Mouse (Mus musculus): ENCODE results near the gene Ubc.

Ubc gene

DNA sequence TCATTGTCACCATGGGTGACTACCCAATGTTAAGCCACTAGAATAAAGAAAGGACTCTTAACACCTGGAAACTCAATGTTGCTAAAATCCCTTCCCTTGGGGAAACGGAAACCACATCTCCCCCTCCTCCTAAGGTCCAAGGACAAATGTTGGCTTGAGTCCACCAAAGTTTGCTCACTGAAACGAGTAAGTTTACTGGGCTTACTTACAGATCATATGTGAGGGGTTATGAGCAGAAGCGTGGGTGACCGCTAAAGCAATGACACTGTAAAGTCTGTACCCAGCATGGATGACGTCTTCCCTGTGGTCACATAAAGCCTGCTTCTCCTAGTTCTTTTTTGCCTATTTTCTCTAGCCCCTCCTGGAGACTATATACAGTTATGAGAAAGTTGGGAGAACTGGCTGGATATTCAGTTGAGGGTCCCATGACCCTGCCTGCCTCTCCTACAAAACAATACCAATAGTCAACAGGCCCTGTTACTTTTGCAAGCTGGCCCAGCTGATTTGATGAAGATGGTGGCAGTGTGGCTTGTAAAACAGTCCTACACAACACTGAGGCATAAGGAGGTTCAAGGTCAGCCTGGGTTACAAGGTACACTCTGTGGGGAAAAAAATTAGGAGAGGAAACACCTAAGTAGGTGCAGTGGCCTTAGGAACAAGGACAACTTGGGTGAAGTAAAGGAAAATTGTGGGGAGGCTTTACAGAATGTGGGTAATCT is 7.9 kb downstream of the Ubc start:
- DNase-seq = no peak

- no peak for DNase-seq
Measured at GRCm38 (mm10) chr5:125378919-125379318, 11.1 kb downstream of the Ubc start.

- peak; percentile 70 for DNase-seq
Measured at GRCm38 (mm10) chr5:125377214-125377613, 12.8 kb downstream of the Ubc start.

GRCm38 (mm10) chr5:125375871-125376270 is 14.1 kb downstream of the Ubc start:
- DNase-seq = no peak

- no peak for DNase-seq
Measured at GRCm38 (mm10) chr5:125372027-125372426, 18.0 kb downstream of the Ubc start.

GRCm38 (mm10) chr5:125370950-125371693 is 18.9 kb downstream of the Ubc start:
- DNase-seq = no peak

DNA sequence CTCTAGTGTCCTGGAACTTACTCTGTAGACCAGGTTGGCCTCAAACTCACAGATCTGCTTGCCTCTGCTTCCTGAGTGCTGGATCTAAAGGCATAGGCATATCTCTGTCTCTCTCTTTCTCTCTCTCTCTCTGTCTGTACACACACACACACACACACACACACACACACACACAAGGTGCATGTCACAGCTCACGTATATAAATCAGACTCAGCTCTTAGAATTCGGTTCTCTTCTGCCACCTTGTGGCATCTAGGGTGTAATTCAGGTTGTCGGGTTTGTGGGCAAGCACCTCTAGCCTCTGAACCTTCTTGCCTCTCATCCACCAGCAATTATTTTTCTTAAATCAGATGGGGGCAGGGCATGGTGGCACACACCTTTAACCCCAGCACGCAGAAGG is 21.4 kb downstream of the Ubc start:
- DNase-seq = peak; percentile 72

GRCm38 (mm10) chr5:125368156-125368555 is 21.8 kb downstream of the Ubc start:
- DNase-seq = no peak

- no peak for DNase-seq
Measured at GRCm38 (mm10) chr5:125364851-125365429, 25.1 kb downstream of the Ubc start.

GRCm38 (mm10) chr5:125363894-125364293 is 26.1 kb downstream of the Ubc start:
- no peak for DNase-seq

DNA sequence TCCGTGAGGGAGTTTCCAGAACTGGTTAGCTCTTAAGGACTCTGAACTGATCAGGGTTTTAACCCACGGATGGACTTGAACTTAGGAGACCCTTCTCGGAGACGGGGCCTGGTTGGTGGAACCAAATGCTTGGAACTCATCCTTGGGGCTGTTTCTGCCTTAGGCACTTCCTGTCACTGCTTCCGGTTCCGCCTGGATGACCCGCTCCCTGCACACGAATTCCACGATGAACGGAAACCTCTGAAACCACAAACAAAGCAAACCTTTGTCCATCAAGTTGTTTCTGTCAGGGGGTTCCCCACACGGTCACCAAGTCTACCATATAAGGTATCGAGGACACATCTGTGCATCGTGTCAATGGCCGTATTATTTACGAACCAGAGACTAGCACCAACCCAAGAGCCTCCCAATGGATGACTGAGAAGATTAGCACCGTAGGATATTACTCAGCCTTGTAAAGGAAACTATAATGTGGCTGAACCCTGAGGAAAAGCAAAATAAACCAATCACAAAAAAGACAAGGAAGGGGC is 29.0 kb downstream of the Ubc start:
- DNase-seq = no peak

DNA sequence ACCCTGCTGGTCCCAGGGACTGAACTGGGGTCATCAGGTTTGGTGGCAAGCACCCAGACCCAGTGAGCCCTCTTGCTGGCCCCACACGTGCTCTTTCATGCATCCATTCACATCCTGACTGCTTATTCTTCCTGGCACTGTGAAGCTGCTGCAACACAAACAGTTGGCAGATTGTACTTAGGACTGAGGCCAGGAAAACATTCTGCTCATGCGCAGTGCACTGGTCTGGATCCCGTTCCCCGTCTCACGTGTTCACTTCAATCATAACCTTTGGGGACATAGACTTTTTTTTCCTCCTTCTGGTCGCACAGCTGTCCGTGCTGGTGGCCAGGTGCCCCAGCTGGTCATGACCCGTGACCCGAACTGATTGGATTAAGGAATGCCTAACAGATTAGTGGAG is 29.4 kb downstream of the Ubc start:
- DNase-seq = no peak

- no peak for DNase-seq
Measured at GRCm38 (mm10) chr5:125358270-125358608, 31.8 kb downstream of the Ubc start.

DNA sequence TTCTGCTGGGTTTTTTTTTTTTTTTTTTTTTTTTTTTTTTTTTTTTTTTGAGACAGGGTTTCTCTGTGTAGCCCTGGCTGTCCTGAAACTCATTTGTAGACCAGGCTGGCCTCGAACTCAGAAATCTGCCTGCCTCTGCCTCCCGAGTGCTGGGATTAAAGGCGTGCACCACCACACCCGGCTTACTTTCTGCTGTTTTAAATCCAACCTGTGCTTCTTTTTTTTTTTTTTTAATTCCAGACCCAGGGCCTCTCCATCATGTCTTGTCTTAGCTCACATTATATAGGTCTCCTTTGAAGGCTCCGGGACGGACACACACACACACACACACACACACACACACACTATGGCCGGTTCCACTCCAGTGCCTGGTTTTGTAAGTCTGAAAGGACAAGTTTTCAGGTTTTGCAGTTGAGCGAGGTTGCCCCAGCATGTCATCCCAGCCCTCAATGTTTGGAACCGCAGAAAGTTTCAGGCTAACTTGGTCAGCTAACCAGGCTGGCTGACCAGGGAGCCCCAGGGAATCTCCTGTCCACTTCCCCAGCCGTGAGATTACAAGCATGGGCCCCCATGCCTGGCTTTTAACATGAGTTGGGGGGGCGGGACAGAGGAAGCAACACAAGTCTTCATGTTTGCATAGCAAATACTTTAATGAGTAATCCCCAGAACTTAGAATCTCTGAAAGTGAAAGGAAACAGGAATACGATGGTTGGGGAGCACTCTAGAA is 32.3 kb downstream of the Ubc start:
- no peak for DNase-seq

GRCm38 (mm10) chr5:125355650-125356049 is 34.4 kb downstream of the Ubc start:
- DNase-seq = no peak

- no peak for DNase-seq
Measured at GRCm38 (mm10) chr5:125354885-125355492, 35.0 kb downstream of the Ubc start.

DNA sequence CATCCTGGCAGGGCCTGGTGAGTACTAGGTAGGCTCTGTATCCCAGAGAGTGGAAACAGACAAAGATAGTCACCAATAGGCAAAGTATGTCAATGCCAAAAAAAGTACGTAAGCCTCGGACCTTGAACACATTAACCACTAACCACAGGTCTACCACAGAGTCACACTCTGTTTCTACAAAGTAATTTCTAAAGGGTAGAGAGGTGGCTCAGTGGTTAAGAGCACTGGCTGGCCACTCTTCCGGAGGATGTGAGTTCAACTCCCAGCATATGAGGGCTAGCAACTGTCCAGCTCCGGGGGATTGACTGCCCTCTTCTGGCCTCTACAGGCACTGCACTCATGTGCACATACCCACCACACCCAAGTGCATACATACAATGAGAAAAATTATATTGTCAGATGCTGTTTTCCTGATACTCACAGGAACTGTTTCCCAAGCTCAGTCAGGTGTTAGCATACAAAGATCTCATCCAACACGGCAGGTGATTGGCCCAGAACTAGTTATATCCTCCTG is 37.2 kb downstream of the Ubc start:
- no peak for DNase-seq

GRCm38 (mm10) chr5:125351939-125352338 is 38.1 kb downstream of the Ubc start:
- DNase-seq = no peak

GRCm38 (mm10) chr5:125351057-125351456 is 38.9 kb downstream of the Ubc start:
- no peak for DNase-seq

GRCm38 (mm10) chr5:125349391-125349790 is 40.6 kb downstream of the Ubc start:
- DNase-seq = no peak

DNA sequence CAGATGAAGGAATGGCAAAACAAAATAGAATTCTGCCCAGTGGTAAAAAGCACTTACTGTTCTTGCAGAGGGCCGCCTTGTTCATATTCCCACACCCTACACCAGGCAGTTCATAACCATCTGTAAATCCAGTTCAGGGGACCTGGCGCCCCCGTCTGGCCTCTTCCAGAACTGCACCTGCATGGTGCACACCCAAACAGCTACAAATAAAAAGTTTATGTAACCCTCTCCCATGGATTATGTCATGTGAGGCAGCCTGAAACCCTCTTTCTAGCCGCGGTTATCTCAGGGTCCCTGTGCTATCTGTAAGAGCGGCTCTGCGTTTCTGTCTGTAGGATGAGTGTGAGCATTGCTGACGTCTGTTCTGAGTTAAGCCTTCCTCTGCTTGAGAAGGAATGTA is 41.5 kb downstream of the Ubc start:
- peak; percentile 83 for DNase-seq

DNA sequence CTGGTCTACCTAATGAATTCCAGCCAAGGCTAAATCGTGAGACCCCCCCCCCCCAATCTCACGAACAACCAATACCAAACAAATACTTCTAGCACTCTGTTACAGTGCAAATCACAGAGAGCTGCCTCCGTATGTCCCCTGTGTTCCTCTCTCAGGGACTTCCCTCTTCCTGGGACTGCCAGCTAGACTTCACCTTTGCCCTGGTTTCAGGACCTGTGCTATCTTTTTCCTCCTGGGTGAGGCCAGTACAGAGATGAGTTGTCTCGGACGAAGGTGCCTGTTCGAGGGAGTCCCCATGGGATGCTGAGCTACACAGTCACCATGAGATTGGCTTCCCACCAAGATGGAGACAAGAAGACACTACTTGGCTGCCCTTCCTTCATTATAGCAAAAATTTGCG is 41.9 kb downstream of the Ubc start:
- DNase-seq = no peak

DNA sequence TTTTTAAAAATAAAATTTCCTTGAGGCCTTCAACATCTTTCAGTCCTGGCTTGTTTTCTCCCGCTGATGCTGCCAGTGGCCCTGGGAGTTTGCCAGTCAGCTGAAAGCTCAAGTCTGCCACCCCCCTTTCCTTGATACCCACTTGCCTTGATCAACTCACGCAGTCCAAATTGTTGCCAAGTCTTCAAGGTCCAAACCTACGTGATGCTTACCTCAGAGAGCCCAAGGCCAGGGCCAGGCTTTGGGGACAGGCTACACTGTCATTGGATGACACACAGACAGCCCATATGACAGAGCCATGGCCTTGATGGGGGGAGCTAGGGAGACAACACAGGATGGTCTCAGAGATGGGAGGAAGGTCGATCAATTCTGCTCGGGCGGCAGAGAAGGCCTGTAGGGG is 45.7 kb downstream of the Ubc start:
- DNase-seq = no peak

All from thymus, postnatal 4 days (tissue).